Mouse (Mus musculus): ENCODE measurements at regions not wholly inside any gene's neighbourhood (a gene's known extent, or its start where the extent isn't known, plus 50 kb on each side); places are given as distances from the start of the nearest gene placed in this dataset.

DNA sequence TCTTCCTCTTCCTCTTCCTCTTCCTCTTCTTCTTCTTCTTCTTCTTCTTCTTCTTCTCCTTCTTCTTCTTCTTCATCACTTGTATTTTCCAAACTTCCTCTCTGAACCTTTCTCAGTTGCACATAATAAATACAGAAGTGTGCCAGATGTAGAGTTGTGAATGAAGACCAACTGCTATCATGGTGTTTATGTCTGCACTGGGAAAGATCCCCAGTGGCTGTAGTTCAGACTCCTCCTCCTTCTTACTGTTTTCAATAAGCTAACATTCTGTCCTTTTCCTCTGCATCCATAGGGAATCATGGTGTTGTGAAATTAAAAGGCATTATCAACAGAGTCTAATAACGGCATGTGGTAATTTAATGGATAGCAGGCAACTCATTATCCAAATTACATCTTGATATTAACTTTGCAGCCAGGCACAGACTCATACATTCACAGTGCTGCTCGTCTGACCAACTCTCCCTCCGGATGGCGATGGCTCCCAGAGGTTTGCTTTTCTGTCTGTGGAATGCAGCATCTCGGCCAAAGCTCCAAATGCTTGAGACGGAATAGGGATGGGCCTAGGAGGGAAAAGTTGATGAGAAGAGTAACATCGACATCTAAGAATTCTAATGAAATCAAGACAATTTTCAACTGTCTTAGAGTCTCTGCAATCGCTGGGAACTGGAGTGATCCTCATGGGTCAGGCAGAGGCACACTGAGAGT lies 219.6 kb downstream of the Irs2 start:
- no peak for ATAC-seq (replicated peaks; ENCODE audit: low FRiP score, low TSS enrichment, poor library complexity, severe bottlenecking)

DNA sequence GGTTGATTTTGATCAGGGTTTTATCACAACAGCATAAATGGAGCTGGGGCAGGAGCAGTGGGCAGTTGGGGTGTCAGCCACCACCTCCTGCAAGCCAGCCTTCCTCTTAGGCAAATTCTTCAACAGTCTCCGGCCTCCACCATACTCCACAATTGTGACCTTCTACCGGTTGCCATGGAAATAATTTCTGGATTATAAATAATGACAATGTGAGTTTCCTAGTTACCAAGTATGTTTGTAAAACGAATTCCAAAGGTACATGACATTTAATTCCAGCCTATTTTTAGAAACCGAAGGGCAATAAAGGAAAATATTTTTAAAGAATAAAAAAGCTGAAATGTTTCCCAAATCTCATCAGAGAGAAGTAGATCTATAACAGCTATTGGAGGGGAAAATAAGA lies 222.5 kb downstream of the Irs2 start:
- no peak for ATAC-seq (replicated peaks; ENCODE audit: low FRiP score, low TSS enrichment, poor library complexity, severe bottlenecking)

DNA sequence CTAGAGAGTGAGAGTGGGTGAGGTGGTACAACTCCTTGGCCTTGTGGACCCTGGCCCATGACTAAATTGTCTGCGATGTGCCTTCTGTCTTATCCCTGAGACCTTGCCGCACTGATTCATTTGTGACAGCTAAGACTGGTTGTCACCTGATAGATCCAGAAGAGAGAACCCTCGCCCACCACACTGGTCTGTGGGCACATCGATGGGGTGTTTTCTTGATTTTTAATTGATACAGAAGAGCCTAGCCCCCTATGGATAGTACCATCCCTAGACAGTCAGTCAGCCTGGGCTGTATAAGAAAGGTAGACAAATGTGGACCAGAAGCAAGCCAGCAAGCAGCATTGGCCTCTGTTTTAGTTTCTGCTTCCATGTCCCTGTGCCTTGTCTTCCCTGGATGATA lies 222.9 kb downstream of the Irs2 start:
- ATAC-seq (replicated peaks; ENCODE audit: low FRiP score, low TSS enrichment, poor library complexity, severe bottlenecking) = no peak

DNA sequence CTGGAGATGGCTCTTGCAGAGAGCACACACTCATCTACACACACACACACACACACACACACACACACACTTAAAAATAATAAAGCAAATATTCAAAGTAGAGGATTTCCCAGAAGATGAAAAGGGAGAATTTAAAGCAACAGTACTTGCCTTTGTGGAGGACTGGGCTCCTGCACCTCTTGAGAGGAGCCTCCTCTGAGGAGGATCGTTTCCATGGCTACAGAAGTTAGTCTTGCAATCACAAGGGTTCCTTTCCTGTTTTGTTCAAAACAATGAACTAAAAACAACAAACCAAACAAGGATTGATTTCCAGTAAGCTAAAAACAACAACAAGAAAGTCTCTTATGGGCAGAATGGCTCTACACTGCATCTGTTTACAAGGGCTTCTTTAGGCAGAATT lies 223.8 kb downstream of the Irs2 start:
- ATAC-seq (replicated peaks; ENCODE audit: low FRiP score, low TSS enrichment, poor library complexity, severe bottlenecking) = no peak

GRCm38 (mm10) chr8:10781860-10782259 lies 226.4 kb downstream of the Irs2 start:
- ATAC-seq (replicated peaks; ENCODE audit: low FRiP score, low TSS enrichment, poor library complexity, severe bottlenecking) = no peak

DNA sequence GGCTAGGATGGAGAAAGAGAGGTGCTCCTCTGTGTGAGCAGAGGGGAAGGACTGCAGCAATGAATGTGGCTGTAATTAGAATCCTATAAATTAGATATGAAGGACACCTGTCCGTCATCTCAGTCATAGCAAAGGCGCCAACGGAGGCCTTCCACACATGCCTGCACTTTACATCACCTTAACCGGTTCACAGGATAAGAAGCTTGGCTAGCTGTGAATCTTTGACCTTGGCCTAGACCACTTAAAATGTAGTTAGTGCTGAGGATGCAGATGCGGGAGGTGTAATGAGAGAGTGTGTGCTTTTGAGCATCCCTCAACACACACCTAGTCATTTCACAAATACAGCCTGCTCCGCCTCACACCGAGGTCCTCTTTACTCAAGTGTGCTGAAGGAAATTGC lies 228.6 kb downstream of the Irs2 start:
- no peak for ATAC-seq (replicated peaks; ENCODE audit: low FRiP score, low TSS enrichment, poor library complexity, severe bottlenecking)

GRCm38 (mm10) chr8:10775202-10776010 lies 232.9 kb downstream of the Irs2 start:
- ATAC-seq (replicated peaks; ENCODE audit: low FRiP score, low TSS enrichment, poor library complexity, severe bottlenecking) = no peak

DNA sequence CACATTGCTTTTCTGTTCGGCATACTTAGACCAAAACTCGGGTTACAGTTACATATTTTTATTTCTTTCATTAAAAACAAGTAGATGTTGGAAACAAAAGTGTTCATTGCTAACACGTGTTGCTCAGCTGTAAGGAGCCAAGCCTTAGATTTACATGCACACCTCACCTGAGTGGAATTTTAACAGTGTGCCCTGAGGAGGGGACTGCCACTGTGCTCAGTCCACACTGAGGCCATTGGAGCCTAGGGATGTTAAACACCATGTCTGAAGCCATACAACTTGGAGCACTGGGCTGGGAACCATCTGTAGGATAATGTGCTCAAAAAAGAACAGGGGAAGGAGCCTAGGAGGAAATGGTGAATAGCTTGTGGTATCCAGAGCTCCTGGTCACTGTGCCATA lies 233.5 kb downstream of the Irs2 start:
- ATAC-seq (replicated peaks; ENCODE audit: low FRiP score, low TSS enrichment, poor library complexity, severe bottlenecking) = no peak

- no peak for ATAC-seq (replicated peaks; ENCODE audit: low FRiP score, low TSS enrichment, poor library complexity, severe bottlenecking)
These were observed 240.1 kb downstream of the Irs2 start for GRCm38 (mm10) chr8:10768181-10768580.

- ATAC-seq (replicated peaks; ENCODE audit: low FRiP score, low TSS enrichment, poor library complexity, severe bottlenecking) = no peak
These were observed 244.4 kb downstream of the Irs2 start for GRCm38 (mm10) chr8:10763907-10764306.

GRCm38 (mm10) chr8:10761694-10762305 lies 246.5 kb downstream of the Irs2 start:
- ATAC-seq (replicated peaks; ENCODE audit: low FRiP score, low TSS enrichment, poor library complexity, severe bottlenecking) = no peak

GRCm38 (mm10) chr8:10760851-10761693 lies 247.2 kb downstream of the Irs2 start:
- ATAC-seq (replicated peaks; ENCODE audit: low FRiP score, low TSS enrichment, poor library complexity, severe bottlenecking) = no peak

DNA sequence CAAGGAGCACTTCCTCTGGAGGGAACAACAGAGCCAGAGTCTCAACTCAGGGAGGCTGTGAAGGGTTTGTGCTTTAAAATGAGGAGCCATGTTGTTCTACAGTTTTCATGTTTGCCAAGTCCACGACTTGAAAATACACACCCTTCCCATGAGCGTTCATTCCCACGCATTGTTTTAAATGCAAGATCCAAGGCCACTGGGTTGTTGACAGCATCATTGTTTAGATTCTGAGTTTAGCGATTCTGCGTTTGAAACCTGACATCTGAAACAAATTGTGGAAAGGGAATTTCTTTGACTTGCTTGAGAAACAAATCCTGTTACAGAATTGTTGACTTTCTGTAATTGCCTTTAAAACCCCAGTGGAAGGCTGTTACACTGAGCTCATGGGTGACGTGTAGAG lies 248.0 kb downstream of the Irs2 start:
- ATAC-seq (replicated peaks; ENCODE audit: low FRiP score, low TSS enrichment, poor library complexity, severe bottlenecking) = no peak

DNA sequence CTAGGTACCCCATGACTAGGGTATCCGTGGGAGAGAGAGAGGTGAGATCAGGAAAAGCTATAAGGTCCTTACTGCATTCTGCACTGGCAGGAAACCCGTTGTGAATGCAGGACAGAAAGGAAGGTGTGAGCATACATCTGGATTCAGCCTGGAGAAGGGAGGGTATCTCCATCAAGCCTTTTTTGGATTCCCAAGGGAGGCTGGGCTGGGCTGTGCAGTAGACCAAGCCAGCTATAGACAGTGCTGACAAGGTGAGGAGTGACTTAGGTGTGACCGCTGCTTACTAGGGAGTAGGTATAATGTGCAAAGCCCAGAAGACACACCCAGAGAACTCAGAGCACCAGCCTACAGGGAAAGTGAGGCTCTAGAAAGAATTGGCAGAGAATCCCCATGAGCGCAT lies 250.1 kb downstream of the Irs2 start:
- no peak for ATAC-seq (replicated peaks; ENCODE audit: low FRiP score, low TSS enrichment, poor library complexity, severe bottlenecking)

DNA sequence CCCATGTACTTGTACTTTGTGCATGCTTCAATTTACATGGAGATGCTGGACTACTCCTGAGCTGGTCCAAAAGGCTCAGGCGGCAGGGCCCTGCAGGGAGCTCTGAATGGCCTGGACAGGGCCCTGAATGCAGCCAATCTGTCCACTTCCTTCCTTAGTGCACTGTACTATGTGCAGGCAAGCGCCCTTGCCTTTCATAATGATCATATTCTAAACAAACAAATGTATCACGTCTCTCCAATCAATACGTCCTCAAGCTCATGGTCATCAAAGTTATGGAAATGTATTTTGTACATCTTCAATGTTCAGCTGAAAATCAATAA lies 253.3 kb downstream of the Irs2 start:
- ATAC-seq (replicated peaks; ENCODE audit: low FRiP score, low TSS enrichment, poor library complexity, severe bottlenecking) = no peak

DNA sequence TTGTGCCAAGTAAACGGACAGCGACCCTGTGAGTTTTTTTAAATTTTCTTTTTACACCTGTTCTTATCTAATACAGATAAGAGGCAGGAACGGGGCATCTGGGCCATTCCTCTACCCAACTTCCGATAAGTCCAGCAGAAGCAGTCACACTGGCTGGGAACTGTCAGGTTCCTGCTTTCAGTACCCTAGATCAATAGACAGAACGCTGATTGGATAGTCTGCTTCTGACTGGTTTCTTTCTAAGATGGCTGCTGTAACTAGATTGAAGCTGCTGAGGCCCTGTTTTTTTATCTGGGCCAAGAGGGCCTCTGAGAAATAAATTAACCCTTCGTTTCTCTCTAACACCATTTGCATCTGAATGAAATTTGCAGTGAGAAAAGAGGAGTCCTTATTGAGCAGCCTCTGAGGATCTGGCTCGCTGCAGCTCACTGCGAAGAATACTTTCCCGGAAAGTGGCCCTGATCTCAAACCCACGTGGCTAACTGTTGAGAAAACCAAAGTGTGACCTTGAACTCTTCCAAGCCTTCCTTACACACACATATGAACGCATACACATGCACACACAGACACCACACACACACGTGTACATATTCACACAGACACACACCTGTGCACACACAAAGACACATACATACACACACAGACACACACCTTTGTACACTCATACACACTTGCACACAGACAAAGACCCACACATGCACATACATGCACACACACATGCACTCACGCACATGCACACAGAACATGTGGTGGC lies 253.8 kb downstream of the Irs2 start:
- ATAC-seq (replicated peaks; ENCODE audit: low FRiP score, low TSS enrichment, poor library complexity, severe bottlenecking) = no peak

DNA sequence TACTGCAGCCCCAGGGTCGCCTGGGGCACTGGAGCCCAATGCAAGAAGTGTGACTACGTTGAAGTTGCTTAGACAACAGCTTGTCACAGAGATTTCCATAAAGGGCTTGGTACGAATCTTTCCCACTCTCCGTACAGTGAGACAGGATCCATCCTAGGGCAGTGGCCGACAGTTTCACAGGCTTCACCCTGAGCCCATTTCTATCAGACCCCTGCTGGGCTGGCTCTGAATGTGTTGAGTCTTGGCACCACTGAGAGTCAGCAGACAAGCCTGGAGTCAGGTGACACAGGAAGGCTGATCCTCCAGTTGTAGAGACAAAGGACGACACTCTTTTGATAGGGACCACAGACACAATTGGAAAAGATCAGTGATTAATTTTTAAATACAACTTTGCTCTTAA lies 255.2 kb downstream of the Irs2 start:
- ATAC-seq (replicated peaks; ENCODE audit: low FRiP score, low TSS enrichment, poor library complexity, severe bottlenecking) = no peak

- no peak for ATAC-seq (replicated peaks; ENCODE audit: low FRiP score, low TSS enrichment, poor library complexity, severe bottlenecking)
These were observed 261.1 kb downstream of the Irs2 start for GRCm38 (mm10) chr8:10747150-10747549.

DNA sequence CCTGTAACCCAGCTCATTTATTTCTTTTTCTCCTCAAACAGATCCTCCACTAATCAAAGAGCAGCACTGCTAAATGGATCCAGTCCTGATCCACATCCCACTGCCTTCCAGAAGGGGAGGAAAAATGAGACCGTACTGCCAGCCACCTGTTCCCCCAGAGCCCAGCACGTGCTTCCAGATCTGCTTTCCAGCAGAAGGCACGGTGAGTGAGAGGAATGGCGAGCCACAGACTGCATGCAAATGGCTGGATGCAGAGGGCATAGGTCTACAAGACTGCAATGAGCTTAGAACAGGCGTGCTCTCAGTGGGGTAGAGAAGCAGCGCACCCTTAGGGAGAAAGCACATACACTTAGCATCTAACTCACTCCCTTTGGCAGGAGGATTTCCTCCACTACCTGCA lies 265.0 kb downstream of the Irs2 start:
- no peak for ATAC-seq (replicated peaks; ENCODE audit: low FRiP score, low TSS enrichment, poor library complexity, severe bottlenecking)

Data from megakaryocyte-erythroid progenitor cell, adult 5-6 weeks (primary cell).